Mouse (Mus musculus) midbrain, embryonic 14.5 days (tissue): Measurements from ENCODE around the gene Slc6a17. TPM values are rescaled to one million over a fixed set of nuclear protein-coding genes. Genes with fewer than 3 reads are reported as not detected.
A peak's percentile ranks its signal among the peaks of the same experiment; 100 is the strongest.

Experiments
- ATAC-seq: fragments of 200-750 bp; cut with Nextera tagmentation; 2 replicates; pipeline ENCODE4 v1.8.0; 2017; ENCODE audit warnings: moderate number of reproducible peaks, moderate library complexity; ENCODE audit not compliant: low FRiP score, low TSS enrichment
- DNase-seq: peaks from one replicate; pipeline ENCODE4 v3.0.0-alpha.2; 2015
- H3K27ac ChIP-seq: fragments of 300-500 bp; sonication (generic); replicated peaks from 2 replicates; pipeline ENCODE4 v1.5.1; 2014; ENCODE audit warnings: mild to moderate bottlenecking, low read depth, low read length, moderate library complexity
- H3K27me3 ChIP-seq: fragments of 300-500 bp; sonication (generic); 2 replicates; pipeline ENCODE4 v1.6.1; 2014; ENCODE audit warnings: low read length, control low read depth, mixed read lengths; ENCODE audit not compliant: control insufficient read depth, insufficient read depth
- H3K36me3 ChIP-seq: fragments of 300-500 bp; sonication (generic); 2 replicates; pipeline ENCODE4 v1.6.1; 2014; ENCODE audit warnings: low read length, control low read depth; ENCODE audit not compliant: control insufficient read depth, insufficient read depth
- H3K4me1 ChIP-seq: fragments of 300-500 bp; sonication (generic); 2 replicates; pipeline ENCODE4 v1.6.1; 2014; ENCODE audit warnings: mild to moderate bottlenecking, antibody characterized with exemption, low read length, control low read depth; ENCODE audit not compliant: control insufficient read depth, insufficient read depth
- H3K4me2 ChIP-seq: fragments of 300-500 bp; sonication (generic); 2 replicates; pipeline ENCODE4 v1.6.1; 2014; ENCODE audit warnings: mild to moderate bottlenecking, low read length, moderate library complexity
- H3K4me3 ChIP-seq: fragments of 300-500 bp; sonication (generic); replicated peaks from 2 replicates; pipeline ENCODE4 v1.5.1; 2014; ENCODE audit warnings: low read depth, low read length
- H3K9ac ChIP-seq: fragments of 300-500 bp; sonication (generic); replicated peaks from 2 replicates; pipeline ENCODE4 v1.6.1; 2014; ENCODE audit warnings: mild to moderate bottlenecking, low read length, moderate library complexity
- H3K9me3 ChIP-seq: fragments of 300-500 bp; sonication (generic); 2 replicates; pipeline ENCODE4 v1.6.1; 2016; ENCODE audit warnings: low read length, control low read depth, mixed read lengths; ENCODE audit not compliant: control insufficient read depth
- WGBS: fragments of 180-500 bp; shearing (Covaris S2); extraction: QIAGEN DNeasy Blood & Tissue Kit; methylation state at CpG from one replicate; pipeline ENCODE4 v1.1.7; 2014; 5-methylcytosine and 5-hydroxymethylcytosine counted together
- polyA plus RNA-seq: library from polyadenylated mRNA; unstranded; fragments of >200 nt; fragmentation: Nextera tagmentation; extraction: Ambion mirVana; gene quantifications from 2 replicates; pipeline ENCODE4 v1.2.1, GENCODE M21; 2014

The Slc6a17 gene
- polyA plus RNA-seq, 1 experiment from 2014 or later, result 12.3 TPM

DNA sequence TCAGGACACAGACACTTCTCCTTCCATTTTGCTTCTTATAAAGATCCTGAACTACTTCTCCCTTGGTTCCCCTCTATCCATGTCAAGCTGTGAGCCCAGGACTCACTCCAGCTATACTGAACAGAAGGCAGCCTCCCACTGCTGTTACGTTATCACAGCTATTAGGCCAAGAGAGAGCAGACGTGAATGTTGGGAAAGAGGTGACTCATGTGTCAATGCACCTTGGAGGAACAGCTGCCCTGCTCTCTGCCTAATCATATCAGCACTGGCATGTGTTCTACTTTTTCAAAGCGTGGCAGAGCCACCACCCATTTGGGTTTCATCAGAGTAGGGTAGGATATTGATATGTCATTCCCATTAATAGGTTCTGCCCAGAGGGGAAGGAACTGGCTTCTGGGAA lies 71.0 kb downstream of the Slc6a17 start:
- Histone ChIP-seq H3K36me3 (no peaks in the 10 kb centered on the region), H3K9me3 (no peaks in the 10 kb centered on the region), H3K9ac (no peak overlapping the region), H3K27ac (no peak overlapping the region), H3K4me2 (no peak overlapping the region), H3K27me3 (no peaks in the 10 kb centered on the region), H3K4me3 (no peak overlapping the region), H3K4me1 (0 out of 2 replicates have a peak, but pooled peaks cover 4% of the 10 kb centered on the region)
- WGBS, result 79% methylated on average over 3 of the region's 3 CpGs
- DNase-seq (no peak), ATAC-seq (no peak)

- H3K36me3 ChIP-seq, result no peaks in the 10 kb centered on the region
- 78% methylated on average over 5 of the region's 5 CpGs for WGBS
- ATAC-seq (no peak), DNase-seq (no peak)
- H3K4me1 ChIP-seq, result no peaks in the 10 kb centered on the region
- no peak overlapping the region for H3K27ac ChIP-seq
- no peak overlapping the region for H3K4me2 ChIP-seq
- H3K27me3 ChIP-seq, result no peaks in the 10 kb centered on the region
- H3K9me3 ChIP-seq, result no peaks in the 10 kb centered on the region
- H3K9ac ChIP-seq, result no peak overlapping the region
- no peak overlapping the region for H3K4me3 ChIP-seq
These were observed 74.0 kb downstream of the Slc6a17 start for GRCm38 (mm10) chr3:107443866-107444265.

GRCm38 (mm10) chr3:107442191-107442590 lies 75.6 kb downstream of the Slc6a17 start:
- Histone ChIP-seq H3K27ac (no peak overlapping the region), H3K4me2 (no peak overlapping the region), H3K4me3 (no peak overlapping the region), H3K36me3 (no peaks in the 10 kb centered on the region), H3K4me1 (no peaks in the 10 kb centered on the region), H3K9me3 (no peaks in the 10 kb centered on the region), H3K27me3 (no peaks in the 10 kb centered on the region), H3K9ac (no peak overlapping the region)
- DNase-seq, result no peak
- no peak for ATAC-seq
- 88% methylated on average over 11 of the region's 11 CpGs for WGBS

DNA sequence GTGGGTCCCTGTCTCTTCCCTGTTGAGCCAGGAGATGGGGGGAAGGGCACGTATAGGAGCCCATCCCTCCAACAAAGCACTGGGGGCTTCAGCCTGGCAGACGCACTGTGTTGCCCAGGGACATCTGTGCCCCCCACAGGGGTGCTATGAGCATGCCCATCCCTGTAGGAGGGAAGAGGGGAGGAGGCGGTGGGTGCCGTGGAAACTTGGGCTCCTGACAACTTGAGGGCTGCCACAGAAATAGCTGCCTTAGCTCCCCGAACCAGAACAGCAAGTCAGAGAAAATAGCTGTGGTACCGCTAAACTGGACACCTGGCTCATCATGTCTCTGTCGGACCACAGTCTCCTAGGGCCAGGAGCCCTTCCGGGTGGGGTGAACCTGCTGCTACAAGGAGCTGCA lies 76.5 kb downstream of the Slc6a17 start:
- Histone ChIP-seq H3K4me3 (no peak overlapping the region), H3K4me2 (no peak overlapping the region), H3K9ac (no peak overlapping the region), H3K36me3 (no peaks in the 10 kb centered on the region), H3K27me3 (no peaks in the 10 kb centered on the region), H3K9me3 (no peaks in the 10 kb centered on the region), H3K27ac (no peak overlapping the region), H3K4me1 (no peaks in the 10 kb centered on the region)
- no peak for DNase-seq
- WGBS, result 75% methylated on average over 8 of the region's 8 CpGs
- ATAC-seq, result no peak

DNA sequence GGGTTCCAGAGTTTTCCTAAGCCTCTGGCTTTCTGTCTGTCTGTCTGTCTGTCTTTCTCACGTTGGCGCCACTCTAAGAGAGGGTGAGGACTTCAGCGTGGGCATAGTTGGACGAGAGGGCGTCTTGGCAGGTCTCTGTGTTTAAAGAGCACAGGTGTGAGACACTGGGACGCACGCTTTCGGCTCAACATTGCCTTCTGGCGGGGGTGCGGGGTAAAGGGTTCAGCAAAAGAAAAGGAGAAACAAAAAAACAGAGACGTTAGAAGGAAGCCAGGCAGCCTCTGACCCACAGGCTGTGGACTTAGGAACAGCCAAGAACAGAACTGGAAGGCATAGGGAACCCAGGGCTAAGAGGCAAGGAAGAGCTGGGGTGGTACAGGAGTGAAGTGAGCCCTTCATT lies 78.5 kb downstream of the Slc6a17 start:
- Histone ChIP-seq H3K36me3 (no peaks in the 10 kb centered on the region), H3K27me3 (no peaks in the 10 kb centered on the region), H3K9ac (no peak overlapping the region), H3K27ac (no peak overlapping the region), H3K4me3 (no peak overlapping the region), H3K4me1 (no peaks in the 10 kb centered on the region), H3K9me3 (no peaks in the 10 kb centered on the region), H3K4me2 (no peak overlapping the region)
- DNase-seq, result no peak
- no peak for ATAC-seq
- WGBS, result 93% methylated on average over 11 of the region's 11 CpGs

- H3K4me3 ChIP-seq, result no peak overlapping the region
- H3K9me3 ChIP-seq, result no peaks in the 10 kb centered on the region
- H3K27ac ChIP-seq, result no peak overlapping the region
- no peak overlapping the region for H3K9ac ChIP-seq
- H3K4me1 ChIP-seq, result no peaks in the 10 kb centered on the region
- WGBS, result 88% methylated on average over 2 of the region's 2 CpGs
- H3K36me3 ChIP-seq, result no peaks in the 10 kb centered on the region
- H3K27me3 ChIP-seq, result no peaks in the 10 kb centered on the region
- H3K4me2 ChIP-seq, result no peak overlapping the region
- ATAC-seq (no peak), DNase-seq (no peak)
These were observed 80.2 kb downstream of the Slc6a17 start for GRCm38 (mm10) chr3:107437666-107438065.

- H3K27me3 ChIP-seq, result no peaks in the 10 kb centered on the region
- H3K36me3 ChIP-seq, result no peaks in the 10 kb centered on the region
- 0 out of 2 replicates have a peak, but pooled peaks cover 2% of the 10 kb centered on the region for H3K4me1 ChIP-seq
- H3K4me2 ChIP-seq, result no peak overlapping the region
- H3K9ac ChIP-seq, result no peak overlapping the region
- ATAC-seq, result no peak
- peak; percentile 53 for DNase-seq
- 55% methylated on average over 6 of the region's 6 CpGs for WGBS
- H3K27ac ChIP-seq, result no peak overlapping the region
- no peak overlapping the region for H3K4me3 ChIP-seq
- no peaks in the 10 kb centered on the region for H3K9me3 ChIP-seq
These were observed 81.4 kb downstream of the Slc6a17 start for GRCm38 (mm10) chr3:107436434-107436833.

DNA sequence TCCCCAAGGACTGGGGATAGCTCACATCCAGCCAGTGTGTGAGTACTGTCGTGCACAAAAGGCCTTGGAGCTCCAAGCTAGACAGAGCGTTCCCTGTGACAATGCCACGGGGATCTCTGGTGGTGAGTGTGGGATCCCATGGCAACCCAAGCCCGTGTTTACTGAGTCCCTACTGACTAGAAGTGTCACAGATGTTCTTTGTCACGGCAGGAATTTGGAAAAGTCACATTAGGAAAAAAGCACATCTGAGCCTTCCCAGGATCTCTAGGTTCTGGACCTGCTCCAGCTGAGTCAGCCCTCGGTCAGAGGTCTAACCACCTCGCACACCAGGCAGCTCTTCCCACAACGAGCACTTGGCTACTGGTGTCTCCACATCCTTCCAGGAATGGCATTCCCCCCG lies 84.2 kb downstream of the Slc6a17 start:
- DNase-seq (no peak), ATAC-seq (no peak)
- H3K36me3 ChIP-seq, result no peaks in the 10 kb centered on the region
- 50% methylated on average over 9 of the region's 9 CpGs for WGBS
- H3K27ac ChIP-seq, result no peak overlapping the region
- no peaks in the 10 kb centered on the region for H3K9me3 ChIP-seq
- no peak overlapping the region for H3K9ac ChIP-seq
- no peak overlapping the region for H3K4me2 ChIP-seq
- 0 out of 2 replicates have a peak, but pooled peaks cover 5% of the 10 kb centered on the region for H3K4me1 ChIP-seq
- H3K4me3 ChIP-seq, result no peak overlapping the region
- H3K27me3 ChIP-seq, result no peaks in the 10 kb centered on the region

DNA sequence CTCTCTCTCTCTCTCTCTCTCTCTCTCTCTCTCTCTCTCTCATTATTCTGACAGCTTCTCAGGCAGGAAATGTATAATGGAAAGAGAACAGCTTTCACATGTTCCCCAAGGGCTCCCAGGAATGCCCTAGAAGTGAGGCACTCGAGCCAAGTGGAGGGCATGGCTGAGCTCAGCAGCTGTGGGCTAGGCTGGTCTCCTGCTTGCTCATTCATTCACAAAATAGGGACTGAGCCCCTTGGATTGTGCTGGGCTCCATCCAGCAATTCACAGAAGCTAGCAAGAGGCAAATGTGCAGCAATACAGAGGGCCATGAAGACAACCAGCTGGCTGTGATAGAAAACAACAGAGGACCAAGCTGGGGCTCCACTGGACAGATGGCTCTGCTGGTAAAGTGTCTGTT lies 86.5 kb downstream of the Slc6a17 start:
- H3K36me3 ChIP-seq, result no peaks in the 10 kb centered on the region
- no peak overlapping the region for H3K9ac ChIP-seq
- no peak overlapping the region for H3K4me3 ChIP-seq
- H3K27me3 ChIP-seq, result no peaks in the 10 kb centered on the region
- H3K9me3 ChIP-seq, result no peaks in the 10 kb centered on the region
- DNase-seq, result peak; percentile 72
- H3K4me1 ChIP-seq, result 0 out of 2 replicates have a peak, but pooled peaks cover 5% of the 10 kb centered on the region
- H3K27ac ChIP-seq, result no peak overlapping the region
- 8% methylated on average over 1 of the region's 1 CpGs for WGBS
- ATAC-seq, result peak; percentile 54; the same call in 1 of the 2 replicates
- no peak overlapping the region for H3K4me2 ChIP-seq
